Mouse (Mus musculus): ENCODE data around the gene Prr7. TPM values are rescaled to one million over a fixed set of nuclear protein-coding genes. Genes with fewer than 3 reads are reported as not detected.

Prr7 gene
- polyA plus RNA-seq, 1 experiment from 2014 or later, result 6.3 TPM

- Histone ChIP-seq H3K4me2 (replicated peaks) (peak overlapping the region; percentile 99), H3K27me3 (ENCODE audit: control insufficient read depth, insufficient read depth, low read length) (no peaks in the 10 kb centered on the region), H3K27ac (peak overlapping the region; percentile 17; the same call in 1 of the 2 replicates), H3K4me1 (replicated peaks; ENCODE audit: control insufficient read depth, insufficient read depth, low read length) (peaks cover 45% of the 10 kb centered on the region), H3K4me3 (replicated peaks; ENCODE audit: low read length) (no peak overlapping the region), H3K9ac (peak overlapping the region; percentile 100), H3K36me3 (replicated peaks; ENCODE audit: control insufficient read depth, insufficient read depth) (peaks cover 56% of the 10 kb centered on the region), H3K9me3 (ENCODE audit: control insufficient read depth, low read length) (no peaks in the 10 kb centered on the region)
- no peak for DNase-seq (ENCODE audit: low spot score)
- ATAC-seq (ENCODE audit: low FRiP score), result no peak
- 67% methylated on average over 7 of the region's 7 CpGs for WGBS
Measured at GRCm38 (mm10) chr13:55482542-55482941, 18.5 kb downstream of the Prr7 start.

- DNase-seq (ENCODE audit: low spot score) (no peak), ATAC-seq (ENCODE audit: low FRiP score) (no peak)
- Histone ChIP-seq H3K36me3 (replicated peaks; ENCODE audit: control insufficient read depth, insufficient read depth) (peaks cover 51% of the 10 kb centered on the region), H3K27me3 (ENCODE audit: control insufficient read depth, insufficient read depth, low read length) (no peaks in the 10 kb centered on the region), H3K9ac (peak overlapping the region; percentile 100), H3K4me3 (replicated peaks; ENCODE audit: low read length) (peak overlapping the region; percentile 97), H3K4me2 (replicated peaks) (peak overlapping the region; percentile 99), H3K27ac (peak overlapping the region; percentile 99), H3K9me3 (ENCODE audit: control insufficient read depth, low read length) (no peaks in the 10 kb centered on the region), H3K4me1 (replicated peaks; ENCODE audit: control insufficient read depth, insufficient read depth, low read length) (peaks cover 46% of the 10 kb centered on the region)
- 28% methylated on average over 9 of the region's 9 CpGs for WGBS
Measured at GRCm38 (mm10) chr13:55483071-55483470, 19.0 kb downstream of the Prr7 start.

DNA sequence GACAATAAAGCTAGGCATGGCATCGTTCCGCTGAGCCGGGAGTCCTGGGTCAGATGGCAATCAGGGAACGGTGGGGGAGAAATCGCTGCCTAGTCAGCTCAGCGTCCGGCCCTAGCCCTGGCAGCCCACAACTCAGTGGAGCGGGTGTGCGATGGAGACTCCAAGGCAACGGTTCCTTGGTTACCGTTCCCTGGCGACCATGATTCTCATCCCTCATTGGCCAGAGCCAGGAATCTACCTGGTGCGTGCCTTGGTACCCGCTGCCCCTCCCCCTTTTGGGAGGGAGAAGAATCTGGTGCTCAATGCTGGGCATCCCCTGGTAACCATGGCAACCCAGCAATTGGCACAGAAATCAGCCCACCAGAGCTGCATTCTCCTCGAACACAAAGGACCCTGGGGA, 19.5 kb downstream of the Prr7 start:
- H3K4me2 ChIP-seq (replicated peaks), result peak overlapping the region; percentile 99
- peak; percentile 88 for DNase-seq (ENCODE audit: low spot score)
- H3K9ac ChIP-seq, result peak overlapping the region; percentile 100
- H3K36me3 ChIP-seq (replicated peaks; ENCODE audit: control insufficient read depth, insufficient read depth), result peaks cover 47% of the 10 kb centered on the region
- no peaks in the 10 kb centered on the region for H3K27me3 ChIP-seq (ENCODE audit: control insufficient read depth, insufficient read depth, low read length)
- ATAC-seq (ENCODE audit: low FRiP score), result peak; percentile 84
- H3K4me3 ChIP-seq (replicated peaks; ENCODE audit: low read length), result peak overlapping the region; percentile 97
- WGBS, result 3% methylated on average over 15 of the region's 15 CpGs
- no peaks in the 10 kb centered on the region for H3K9me3 ChIP-seq (ENCODE audit: control insufficient read depth, low read length)
- H3K27ac ChIP-seq, result peak overlapping the region; percentile 99
- peaks cover 52% of the 10 kb centered on the region for H3K4me1 ChIP-seq (replicated peaks; ENCODE audit: control insufficient read depth, insufficient read depth, low read length)

- ATAC-seq (ENCODE audit: low FRiP score) (no peak), DNase-seq (ENCODE audit: low spot score) (no peak)
- Histone ChIP-seq H3K36me3 (replicated peaks; ENCODE audit: control insufficient read depth, insufficient read depth) (peaks cover 36% of the 10 kb centered on the region), H3K4me1 (replicated peaks; ENCODE audit: control insufficient read depth, insufficient read depth, low read length) (peaks cover 54% of the 10 kb centered on the region), H3K4me3 (replicated peaks; ENCODE audit: low read length) (peak overlapping the region; percentile 97), H3K27me3 (ENCODE audit: control insufficient read depth, insufficient read depth, low read length) (no peaks in the 10 kb centered on the region), H3K9me3 (ENCODE audit: control insufficient read depth, low read length) (no peaks in the 10 kb centered on the region), H3K4me2 (replicated peaks) (peak overlapping the region; percentile 99), H3K27ac (peak overlapping the region; percentile 99), H3K9ac (peak overlapping the region; percentile 100)
- WGBS, result 6% methylated on average over 7 of the region's 7 CpGs
Measured at GRCm38 (mm10) chr13:55484520-55485088, 20.5 kb downstream of the Prr7 start.

DNA sequence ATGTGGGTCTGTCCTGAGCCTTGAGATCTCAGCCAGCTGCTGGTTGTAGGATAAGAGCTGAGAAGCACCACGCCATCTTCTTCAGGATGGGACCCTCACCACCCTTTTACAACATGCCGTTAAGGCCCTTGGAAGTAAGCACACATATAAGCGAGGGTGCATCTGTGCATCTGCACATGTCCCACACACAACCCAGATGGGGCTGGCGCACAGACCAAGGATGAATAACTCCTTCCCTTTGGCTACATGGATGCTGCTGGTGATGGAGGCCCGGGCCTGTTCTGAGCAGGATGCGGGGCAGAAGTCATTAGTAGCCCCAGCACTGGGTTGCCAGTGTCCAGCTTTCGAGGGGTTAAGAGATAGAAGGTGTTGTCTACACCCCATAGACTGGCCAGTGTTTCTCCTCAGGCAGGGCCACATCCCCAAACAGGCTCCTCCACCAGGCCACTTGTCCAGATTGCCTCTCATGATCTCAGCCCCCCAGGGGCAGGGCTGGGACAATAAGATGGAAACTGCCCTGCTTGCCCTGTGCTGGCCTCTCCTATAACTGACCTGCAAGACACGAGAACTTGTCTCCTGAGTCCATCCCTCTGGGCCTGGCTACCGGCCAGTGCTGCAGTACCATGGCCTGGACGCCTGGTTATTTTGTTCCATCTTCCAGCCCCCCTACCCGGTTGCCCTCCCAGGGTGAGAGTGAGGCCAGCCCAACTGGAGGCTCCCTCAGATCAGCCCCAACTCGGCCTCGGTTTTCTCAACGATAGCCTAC, 22.1 kb downstream of the Prr7 start:
- ATAC-seq (ENCODE audit: low FRiP score) (no peak), DNase-seq (ENCODE audit: low spot score) (no peak)
- peaks cover 20% of the 10 kb centered on the region for H3K36me3 ChIP-seq (replicated peaks; ENCODE audit: control insufficient read depth, insufficient read depth)
- 22% methylated on average over 14 of the region's 14 CpGs for WGBS
- peaks cover 54% of the 10 kb centered on the region for H3K4me1 ChIP-seq (replicated peaks; ENCODE audit: control insufficient read depth, insufficient read depth, low read length)
- peak overlapping the region; percentile 99 for H3K4me2 ChIP-seq (replicated peaks)
- no peaks in the 10 kb centered on the region for H3K9me3 ChIP-seq (ENCODE audit: control insufficient read depth, low read length)
- H3K27me3 ChIP-seq (ENCODE audit: control insufficient read depth, insufficient read depth, low read length), result no peaks in the 10 kb centered on the region
- peak overlapping the region; percentile 100 for H3K9ac ChIP-seq
- peak overlapping the region; percentile 97 for H3K4me3 ChIP-seq (replicated peaks; ENCODE audit: low read length)
- H3K27ac ChIP-seq, result peak overlapping the region; percentile 99

- no peak for DNase-seq (ENCODE audit: low spot score)
- no peaks in the 10 kb centered on the region for H3K9me3 ChIP-seq (ENCODE audit: control insufficient read depth, low read length)
- ATAC-seq (ENCODE audit: low FRiP score), result peak; percentile 39
- H3K4me2 ChIP-seq (replicated peaks), result peak overlapping the region; percentile 99
- H3K4me3 ChIP-seq (replicated peaks; ENCODE audit: low read length), result peak overlapping the region; percentile 97
- peaks cover 12% of the 10 kb centered on the region for H3K36me3 ChIP-seq (replicated peaks; ENCODE audit: control insufficient read depth, insufficient read depth)
- under 1% methylated on average over 29 of the region's 29 CpGs for WGBS
- H3K9ac ChIP-seq, result peak overlapping the region; percentile 100
- H3K27ac ChIP-seq, result peak overlapping the region; percentile 99
- H3K4me1 ChIP-seq (replicated peaks; ENCODE audit: control insufficient read depth, insufficient read depth, low read length), result peaks cover 52% of the 10 kb centered on the region
- H3K27me3 ChIP-seq (ENCODE audit: control insufficient read depth, insufficient read depth, low read length), result no peaks in the 10 kb centered on the region
Measured at GRCm38 (mm10) chr13:55486916-55487577, 23.0 kb downstream of the Prr7 start.

GRCm38 (mm10) chr13:55487578-55488498, 23.8 kb downstream of the Prr7 start, which contains the start of gene Dbn1:
Gene Dbn1 (minus strand): TSS chr13:55488111.
- peaks cover 44% of the 10 kb centered on the region for H3K4me1 ChIP-seq (replicated peaks; ENCODE audit: control insufficient read depth, insufficient read depth, low read length)
- WGBS, result 2% methylated on average over 39 of the region's 83 CpGs
- peak within 1 kb of the TSS; percentile 99 for H3K4me2 ChIP-seq (replicated peaks)

DNA sequence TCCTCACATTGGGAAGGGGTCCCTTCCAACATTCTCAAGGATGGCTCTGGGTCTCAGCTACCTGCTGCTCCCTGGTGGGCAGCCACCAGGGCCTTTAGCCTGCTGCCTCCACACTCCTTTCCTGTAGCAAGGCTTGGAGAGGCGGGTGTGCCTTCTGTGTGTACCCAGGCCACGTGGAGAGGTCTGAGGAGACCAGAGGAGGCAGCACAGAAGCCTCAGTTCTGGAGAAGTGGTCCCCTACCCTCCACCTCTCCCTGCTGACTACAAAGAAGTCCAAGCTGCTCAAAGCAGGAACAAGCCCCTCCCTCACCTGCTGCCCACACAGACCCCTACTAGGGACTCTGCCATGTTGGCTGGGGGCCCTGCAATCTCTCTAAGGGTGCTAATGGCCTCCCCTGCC, 30.2 kb downstream of the Prr7 start:
- H3K27ac ChIP-seq, result no peak overlapping the region
- no peak for ATAC-seq (ENCODE audit: low FRiP score)
- H3K4me2 ChIP-seq (replicated peaks), result no peak overlapping the region
- no peak overlapping the region for H3K9ac ChIP-seq
- no peak overlapping the region for H3K4me3 ChIP-seq (replicated peaks; ENCODE audit: low read length)
- H3K4me1 ChIP-seq (replicated peaks; ENCODE audit: control insufficient read depth, insufficient read depth, low read length), result peaks cover 16% of the 10 kb centered on the region
- H3K27me3 ChIP-seq (ENCODE audit: control insufficient read depth, insufficient read depth, low read length), result no peaks in the 10 kb centered on the region
- H3K9me3 ChIP-seq (ENCODE audit: control insufficient read depth, low read length), result no peaks in the 10 kb centered on the region
- 31% methylated on average over 2 of the region's 2 CpGs for WGBS
- DNase-seq (ENCODE audit: low spot score), result no peak
- peaks cover 10% of the 10 kb centered on the region for H3K36me3 ChIP-seq (replicated peaks; ENCODE audit: control insufficient read depth, insufficient read depth)

More at GRCm38 (mm10) chr13:55487578-55488498, 23.8 kb downstream of the Prr7 start, which contains the start of gene Dbn1:
- peak; percentile 81 for ATAC-seq (ENCODE audit: low FRiP score)
- H3K9me3 ChIP-seq (ENCODE audit: control insufficient read depth, low read length), result no peaks in the 10 kb centered on the region
- peaks cover 4% of the 10 kb centered on the region for H3K36me3 ChIP-seq (replicated peaks; ENCODE audit: control insufficient read depth, insufficient read depth)
- peak; percentile 79 for DNase-seq (ENCODE audit: low spot score)
- H3K27me3 ChIP-seq (ENCODE audit: control insufficient read depth, insufficient read depth, low read length), result no peaks in the 10 kb centered on the region
- H3K4me3 ChIP-seq (replicated peaks; ENCODE audit: low read length), result peak within 1 kb of the TSS; percentile 97
- peak within 1 kb of the TSS; percentile 99 for H3K27ac ChIP-seq
- H3K9ac ChIP-seq, result peak within 1 kb of the TSS; percentile 100
